ENCODE assay signal across 8 mouse cellular contexts in genomic region chr2:37767080-37767547, GRCm38 (mm10). TPM values are rescaled to one million over a fixed set of nuclear protein-coding genes. Genes with fewer than 3 reads are reported as not detected.
DNase-seq lines count a peak whose midpoint lies in the region; ATAC-seq lines count a peak whose summit lies in the region.

No protein-coding gene starts in this region.

- peak; percentile 73 to 82 for DNase-seq in left cerebral cortex, adult 18-20 months (ENCODE audit: low spot score in 2 of 2)
- no peak for DNase-seq in left cerebral cortex, adult 11 months (ENCODE audit: low spot score)
- peak; percentile 83 for DNase-seq in brain, adult 2 months (ENCODE audit: low read depth, low spot score)
- DNase-seq in kidney, postnatal 10 days, result peak; percentile 78
- peak; percentile 45 for DNase-seq in neural tube, embryonic 10.5 days (ENCODE audit: extremely low spot score, low spot score)
- DNase-seq in thymus, postnatal 25 days, result peak; percentile 18

- no peaks in the 10 kb centered on the region for H3K27me3 ChIP-seq in heart, embryonic 13.5 days (replicated peaks)

- no peak overlapping the region for H3K4me3 ChIP-seq in heart, embryonic 13.5 days

- H3K4me2 ChIP-seq in heart, embryonic 13.5 days, result peak overlapping the region; percentile 33

- ATAC-seq in heart, embryonic 13.5 days (ENCODE audit: extremely low read depth, insufficient number of reproducible peaks, low FRiP score, low TSS enrichment), result peak; percentile 27
- ATAC-seq in cerebellum, adult (ENCODE audit: insufficient number of reproducible peaks, low FRiP score, low TSS enrichment), result no peak

- H3K4me1 ChIP-seq in heart, embryonic 13.5 days, result peaks cover 57% of the 10 kb centered on the region

- 0 out of 2 replicates have a peak overlapping the region, but pooled peaks have one; percentile 8 for H3K9ac ChIP-seq in heart, embryonic 13.5 days

- peak overlapping the region; percentile 73 for H3K27ac ChIP-seq in heart, embryonic 13.5 days (replicated peaks)

- WGBS in heart, embryonic 13.5 days, result 7% methylated on average over 9 of the region's 9 CpGs

- H3K36me3 ChIP-seq in heart, embryonic 13.5 days, result no peaks in the 10 kb centered on the region

- no peaks in the 10 kb centered on the region for H3K9me3 ChIP-seq in heart, embryonic 13.5 days

RNA-seq across cellular contexts. Expression of gene Crb2, which starts 8.9 kb away (rescaled TPM):
- total RNA-seq in left cerebral cortex, adult 18-20 months (2021), result 1 to 10 TPM; 2.8 to 3.1 TPM
- 3.0 and 4.0 TPM in 2 replicates for polyA plus RNA-seq in heart, embryonic 13.5 days (2015; fragmentation: Nextera tagmentation; extraction: Ambion mirVana)
